Mouse (Mus musculus) forelimb bud, embryonic 11.5 days (tissue): ENCODE measurements around the gene Fam198b.

Experiments
- DNase-seq: peaks from one replicate; pipeline ENCODE4 v3.0.0-alpha.2; 2012; ENCODE audit warnings: low read depth, low spot score

Fam198b gene

DNA sequence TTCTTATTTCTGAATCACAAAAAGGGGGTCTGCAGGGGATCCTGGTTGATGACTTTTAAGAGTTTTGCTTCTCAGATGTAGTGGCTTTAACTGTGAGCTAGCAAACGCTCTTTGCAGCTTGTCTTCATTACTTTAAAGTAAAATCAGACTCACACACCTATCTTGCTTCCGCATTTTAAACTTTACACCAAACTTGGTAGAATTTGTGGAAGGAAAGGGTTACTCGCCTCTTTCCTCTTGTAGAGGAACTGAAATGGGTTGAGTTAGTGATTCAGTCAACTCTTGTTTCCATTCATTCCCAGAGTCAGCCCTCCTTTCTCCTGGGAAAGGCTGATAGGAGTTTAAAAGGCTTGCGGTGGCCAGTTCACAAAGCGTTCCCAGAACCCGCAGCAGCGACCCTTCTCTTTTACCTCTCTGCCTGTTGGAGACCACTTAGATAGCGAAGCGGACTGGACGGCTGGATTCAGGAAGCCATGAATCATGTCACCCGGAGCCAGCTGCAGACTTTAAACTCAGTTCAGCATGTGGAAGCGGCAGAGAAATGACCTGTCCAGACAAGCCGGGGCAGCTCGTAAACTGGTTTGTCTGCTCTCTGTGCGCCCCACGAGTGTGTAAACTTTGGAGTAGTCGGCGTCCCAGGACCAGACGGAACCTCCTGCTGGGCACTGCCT, 1.5 kb downstream of the Fam198b start:
- DNase-seq: peak; percentile 70

DNA sequence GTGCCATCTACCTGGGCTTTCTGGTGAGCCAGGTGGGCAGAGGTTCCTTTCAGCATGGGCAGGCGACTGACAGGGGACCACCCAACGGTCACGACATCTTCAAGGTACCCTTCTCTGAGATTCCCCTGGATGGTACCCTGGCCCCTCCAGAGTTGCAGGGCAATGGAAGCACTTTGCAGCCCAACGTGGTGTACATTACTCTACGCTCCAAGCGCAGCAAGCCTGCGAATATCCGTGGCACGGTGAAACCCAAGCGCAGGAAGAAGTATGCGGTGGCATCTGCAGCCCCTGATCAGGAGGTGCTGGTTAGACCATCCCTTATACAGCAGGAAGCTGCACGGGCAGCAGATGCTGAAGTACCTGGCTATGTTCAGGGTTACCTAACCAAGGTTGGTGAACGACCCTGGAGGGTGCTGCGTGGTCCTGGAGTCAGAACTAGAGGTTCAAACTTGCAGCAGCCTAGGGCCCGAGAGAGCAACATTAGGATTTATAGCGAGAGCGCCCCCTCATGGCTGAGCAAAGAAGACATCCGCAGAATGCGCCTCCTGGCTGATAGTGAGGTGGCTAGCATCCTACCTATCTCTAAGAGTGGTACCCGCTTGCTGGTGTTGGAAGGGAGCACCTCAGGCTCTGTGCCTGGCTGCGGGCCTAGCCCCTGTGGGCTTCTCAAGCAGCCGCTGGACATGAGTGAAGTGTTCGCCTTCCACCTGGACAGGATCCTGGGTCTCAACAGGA, 2.2 kb downstream of the Fam198b start:
- peak; percentile 9 for DNase-seq

DNA sequence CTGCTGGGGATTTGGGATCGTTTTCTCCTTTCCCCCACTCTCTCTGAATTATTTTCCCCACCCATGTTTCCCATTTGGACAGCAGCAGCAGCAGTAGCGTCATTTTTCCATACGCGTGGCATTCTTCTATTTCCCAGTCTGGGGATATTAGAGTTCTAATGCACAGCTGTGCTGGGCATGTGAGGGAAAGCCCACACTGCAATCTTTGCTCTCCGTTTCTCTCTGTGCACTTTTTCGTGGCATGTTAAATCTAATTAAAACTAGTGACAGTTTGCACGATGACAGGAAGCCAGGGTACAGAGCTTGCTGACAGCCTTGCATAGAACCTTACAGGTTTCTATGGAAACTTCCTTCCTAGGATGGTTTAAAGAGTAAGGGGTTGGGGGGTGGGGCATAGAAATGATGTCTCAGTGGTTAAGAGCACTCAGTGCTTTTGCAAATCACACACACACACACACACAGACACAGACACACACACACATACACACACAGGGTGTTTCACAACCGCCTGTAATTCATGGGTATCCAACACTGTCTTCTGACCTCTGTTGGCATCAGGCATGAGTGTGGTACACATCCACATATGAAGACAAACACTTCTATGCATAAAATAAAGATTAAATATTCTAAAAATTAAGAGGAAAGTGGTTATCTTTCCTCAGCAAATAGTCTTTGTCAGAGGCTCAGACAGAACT, 3.0 kb downstream of the Fam198b start:
- DNase-seq: peak; percentile 27

DNA sequence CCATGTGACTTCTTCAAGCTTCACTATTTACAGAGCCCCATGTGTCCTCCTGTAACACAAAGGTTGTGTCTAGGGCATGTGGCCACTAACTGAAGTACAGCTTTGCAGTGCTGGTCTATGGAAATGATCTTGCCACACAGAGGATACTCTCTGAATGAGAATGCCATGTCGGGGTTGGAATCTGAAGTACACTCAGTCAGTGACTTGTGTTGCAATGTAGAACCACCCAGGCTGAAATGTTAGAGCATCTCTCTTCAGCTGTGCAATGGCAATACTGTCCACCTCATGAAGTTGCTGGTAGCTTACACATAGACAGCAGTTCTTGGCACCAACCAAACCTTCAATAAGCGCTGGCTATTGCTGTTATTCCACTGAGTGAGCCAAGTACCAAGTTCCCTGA, 3.6 kb downstream of the Fam198b start:
- no peak for DNase-seq

DNA sequence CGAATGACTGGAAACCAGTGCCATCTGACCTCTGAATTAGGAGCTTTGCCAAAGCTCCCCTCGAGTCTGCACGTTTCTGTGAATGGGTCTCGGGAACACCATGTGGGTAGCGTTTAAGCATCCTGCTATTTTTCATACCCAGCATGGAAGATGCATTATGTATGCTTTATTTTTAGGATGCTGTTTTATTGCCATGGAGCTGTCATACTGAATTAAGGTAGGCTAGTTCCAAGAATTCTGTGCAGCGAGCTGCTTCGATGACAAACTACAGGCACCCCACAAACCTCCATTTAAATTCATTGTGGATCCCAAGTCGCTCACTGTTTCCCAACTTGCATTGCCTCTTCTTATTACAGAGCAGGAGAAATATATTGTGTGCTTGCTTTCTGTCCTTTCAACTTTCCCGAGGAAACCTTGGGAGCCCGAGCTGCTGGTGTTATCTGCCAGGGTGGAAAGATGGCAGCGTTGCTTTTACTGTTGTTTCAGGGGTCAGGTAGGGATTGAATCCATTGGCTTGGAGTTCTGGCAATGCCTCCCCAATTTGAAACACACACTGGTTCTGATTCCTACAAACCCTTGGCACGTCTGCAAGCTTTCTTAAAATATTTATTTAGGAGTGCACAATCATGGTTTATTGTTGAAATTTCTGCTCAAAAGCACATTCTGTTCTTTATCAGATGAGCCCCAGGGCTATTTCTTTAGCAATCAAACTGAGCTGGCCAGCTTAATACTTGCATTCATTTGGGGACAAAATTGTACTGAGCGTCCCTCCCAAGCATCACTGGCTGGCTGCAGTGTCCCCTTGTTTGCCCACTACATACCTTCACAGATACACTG, 13.4 kb downstream of the Fam198b start:
- DNase-seq: no peak

DNA sequence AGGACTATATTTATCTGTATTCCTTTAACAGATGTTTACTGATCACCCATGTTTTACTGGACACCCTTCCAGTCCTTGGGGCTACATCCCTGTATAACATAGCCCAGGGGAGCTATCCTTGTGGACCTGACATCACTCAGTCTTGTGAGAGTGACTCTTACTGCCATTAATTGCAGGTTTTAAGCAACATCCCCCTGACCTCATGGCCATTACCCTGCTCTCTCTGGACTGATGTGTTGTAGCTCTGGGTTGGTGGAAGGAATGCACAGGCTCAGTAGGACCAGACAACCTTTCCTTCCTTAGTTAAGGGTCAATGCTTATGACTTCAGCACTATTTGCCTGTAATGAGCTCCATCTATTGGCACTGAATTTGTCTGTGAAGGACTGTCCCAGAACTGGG, 14.2 kb downstream of the Fam198b start:
- DNase-seq: no peak

DNA sequence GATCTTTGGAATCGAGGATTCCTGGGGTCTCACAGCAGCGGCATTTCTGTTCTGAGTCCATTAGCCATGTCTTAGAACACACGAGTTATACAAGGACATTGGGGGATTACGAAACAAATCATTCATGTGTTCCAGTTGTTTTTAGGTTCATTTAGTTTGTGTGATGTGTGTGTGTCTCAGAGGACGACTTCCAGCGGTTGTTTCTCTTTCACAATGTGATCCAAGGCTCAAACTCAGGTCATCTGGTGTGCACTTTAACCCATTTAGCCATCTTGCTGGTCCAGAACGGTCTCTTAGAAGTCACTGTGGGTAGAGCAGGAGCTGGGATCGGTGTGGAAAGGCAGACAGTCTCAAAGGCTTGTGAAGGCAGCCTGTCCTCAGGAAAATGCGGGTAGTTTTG, 15.6 kb downstream of the Fam198b start:
- DNase-seq: no peak

DNA sequence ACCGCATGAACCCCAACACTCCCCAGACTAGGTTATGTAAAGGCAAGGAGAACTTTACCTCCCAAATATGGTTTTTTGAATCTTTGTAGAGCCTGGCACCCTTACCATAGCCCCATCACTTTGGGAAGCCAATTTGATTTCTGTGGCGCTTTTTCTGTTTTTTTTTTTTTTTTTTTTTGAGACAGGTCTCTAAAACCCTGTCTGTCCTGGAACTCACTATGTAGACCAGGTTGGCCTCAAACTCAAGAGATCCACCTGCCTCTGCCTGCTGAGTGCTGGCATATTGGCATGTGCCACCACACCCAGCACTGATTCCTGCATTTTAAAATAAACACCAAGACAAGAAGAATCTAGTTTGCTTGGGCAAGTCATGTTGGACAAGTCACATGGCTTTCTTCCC, 16.2 kb downstream of the Fam198b start:
- no peak for DNase-seq

DNA sequence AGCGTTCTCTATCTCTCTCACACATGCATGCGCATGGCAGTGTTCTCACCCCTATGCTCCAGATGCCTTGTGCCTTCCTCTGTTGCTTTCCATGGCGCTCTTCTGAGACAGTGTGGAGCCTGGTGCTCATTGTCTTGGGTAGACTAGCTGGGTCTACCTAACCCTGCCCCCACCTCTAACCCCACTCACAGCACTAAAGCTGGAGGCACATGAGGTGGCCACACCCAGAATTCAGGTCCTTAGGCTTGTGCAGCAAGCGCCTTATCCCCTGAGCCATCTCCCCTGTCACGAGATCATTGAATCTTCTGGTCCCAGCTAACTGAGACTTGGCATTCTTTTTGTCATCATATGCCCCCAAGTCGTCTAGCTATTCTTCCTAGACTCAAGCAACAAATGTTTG, 17.0 kb downstream of the Fam198b start:
- no peak for DNase-seq

DNA sequence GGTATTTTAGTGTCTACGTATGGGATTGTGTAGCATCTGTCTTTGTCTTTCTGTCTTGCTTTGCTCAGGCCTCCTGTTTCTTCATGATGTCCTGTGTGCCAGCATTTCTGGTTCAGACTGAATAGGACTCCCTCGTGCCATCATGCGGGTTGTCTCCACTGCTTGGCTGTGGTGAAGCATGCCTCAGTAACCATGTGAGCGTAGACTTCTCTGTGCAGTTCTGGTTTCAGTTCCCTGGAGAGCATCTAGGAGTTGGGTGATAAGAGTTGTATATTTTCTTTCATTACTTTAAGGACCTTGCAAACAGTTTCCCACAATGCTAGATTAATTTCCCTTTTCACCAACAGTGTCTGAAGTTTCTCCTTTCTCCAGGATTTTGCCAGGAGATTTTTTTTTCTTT, 17.4 kb downstream of the Fam198b start:
- DNase-seq: no peak

DNA sequence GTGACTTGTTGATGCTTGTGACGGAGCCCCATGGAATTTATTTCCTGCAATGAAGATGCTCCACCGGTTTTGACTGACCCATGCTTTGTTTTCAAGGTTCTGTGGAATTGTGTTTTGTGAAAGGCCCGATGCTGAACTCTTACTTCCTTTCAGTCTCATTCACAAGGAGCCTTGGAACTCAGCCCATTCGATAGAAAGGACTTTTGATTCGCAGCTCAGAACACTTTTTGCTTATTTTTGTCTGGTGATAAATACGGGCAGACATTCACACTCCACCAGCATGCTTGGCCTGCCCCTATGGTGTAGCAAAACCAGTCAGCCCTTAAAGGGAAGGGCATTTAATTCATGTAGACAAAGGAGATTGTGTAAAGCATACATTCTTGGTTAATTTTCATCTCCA, 19.5 kb downstream of the Fam198b start:
- no peak for DNase-seq

DNA sequence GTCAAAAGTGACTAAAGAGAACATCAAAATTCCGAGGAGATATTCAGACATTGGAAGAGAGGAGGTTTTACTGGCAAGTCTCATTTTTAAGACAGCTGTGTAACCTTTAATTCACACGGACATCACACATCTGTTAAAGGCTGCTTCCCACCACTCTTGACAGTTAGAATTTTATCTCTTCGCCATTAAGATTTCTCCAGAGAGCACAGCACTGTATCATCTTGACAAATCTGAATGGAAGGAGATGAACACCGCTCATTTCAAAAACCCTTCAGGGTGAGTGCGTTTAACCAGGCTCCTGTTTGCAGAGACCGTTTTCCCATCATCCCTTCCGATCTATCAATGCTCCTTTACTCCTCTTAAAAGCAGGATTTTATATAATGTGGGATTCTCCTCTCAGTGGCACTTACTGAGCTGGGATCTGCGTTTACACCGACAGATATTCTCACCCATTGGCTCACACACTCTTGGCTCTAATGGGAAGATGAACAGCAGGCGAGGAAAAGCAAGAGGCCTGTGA, 20.0 kb downstream of the Fam198b start:
- no peak for DNase-seq

DNA sequence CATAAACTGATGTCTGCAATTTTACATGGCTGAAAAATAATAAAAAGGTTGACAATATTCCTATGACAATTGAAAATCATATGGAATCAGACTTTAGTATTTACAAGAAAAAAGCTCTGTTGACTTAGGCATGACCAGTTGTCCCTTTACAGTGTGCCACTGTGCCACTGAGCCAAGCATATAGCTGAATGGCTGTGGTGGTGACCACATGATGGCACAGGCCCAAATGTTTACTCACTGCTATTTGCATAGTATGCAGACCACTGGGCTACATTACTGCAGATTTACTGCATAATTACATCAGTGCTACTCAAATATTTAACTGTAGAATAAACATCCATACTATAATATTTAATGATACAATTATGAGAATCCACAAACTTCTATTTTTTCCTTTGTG, 21.1 kb downstream of the Fam198b start:
- DNase-seq: no peak

DNA sequence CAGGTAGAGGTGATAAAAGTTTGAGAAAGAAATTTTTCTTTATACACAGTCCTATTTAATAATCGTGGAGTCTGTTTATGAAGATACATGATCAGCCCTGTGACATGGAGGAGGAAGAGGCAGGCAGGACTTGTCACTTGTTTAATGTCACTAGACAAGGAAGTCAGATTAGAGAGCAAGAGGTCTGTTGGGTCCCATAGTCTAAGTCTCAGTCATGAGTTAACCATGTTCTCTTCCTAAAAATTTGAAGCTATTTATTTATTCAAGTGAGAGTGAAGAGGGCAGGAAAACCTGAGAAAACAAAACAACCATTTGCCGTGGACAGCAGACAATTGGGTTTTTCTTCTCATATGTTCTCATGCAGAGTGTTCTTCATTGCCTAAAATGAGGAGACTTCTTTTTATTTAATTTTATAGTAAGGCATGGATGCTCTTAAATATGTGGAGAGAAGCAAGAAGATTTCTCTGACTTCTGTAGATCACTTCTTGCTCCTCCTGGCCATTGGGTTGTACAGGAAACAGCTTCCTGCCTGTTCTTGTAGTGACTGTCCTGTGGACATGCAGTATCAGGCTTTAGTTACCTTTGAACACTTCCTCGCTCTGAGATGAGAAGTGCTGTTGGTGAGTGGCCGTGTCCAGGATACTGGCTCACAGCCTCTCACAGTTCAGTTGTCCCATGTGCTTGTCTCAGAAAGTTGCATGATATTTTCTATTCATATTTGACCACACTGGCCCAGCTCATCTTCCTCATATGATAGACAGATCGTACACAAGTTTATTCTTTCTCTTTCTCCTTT, 22.1 kb downstream of the Fam198b start:
- DNase-seq: no peak

DNA sequence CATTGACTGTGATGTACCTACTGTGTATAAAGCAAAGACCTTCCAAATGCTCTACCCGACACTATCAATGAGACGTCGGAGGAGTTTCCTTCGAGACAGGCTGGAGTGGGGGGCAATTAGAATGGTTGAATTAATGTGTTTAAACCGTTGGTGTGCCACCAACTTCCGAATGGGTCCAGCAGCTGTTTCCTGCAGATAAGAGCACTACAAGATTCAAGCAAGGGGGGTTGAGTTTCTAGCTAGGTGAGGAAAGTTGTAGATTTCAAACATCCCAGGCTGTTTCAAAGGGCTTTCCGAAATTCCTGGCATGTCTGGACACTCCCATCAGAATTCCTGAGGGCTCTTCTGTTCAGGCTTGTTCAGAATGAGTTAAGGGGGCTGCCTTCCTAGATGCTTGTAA, 22.9 kb downstream of the Fam198b start:
- peak; percentile 40 for DNase-seq

DNA sequence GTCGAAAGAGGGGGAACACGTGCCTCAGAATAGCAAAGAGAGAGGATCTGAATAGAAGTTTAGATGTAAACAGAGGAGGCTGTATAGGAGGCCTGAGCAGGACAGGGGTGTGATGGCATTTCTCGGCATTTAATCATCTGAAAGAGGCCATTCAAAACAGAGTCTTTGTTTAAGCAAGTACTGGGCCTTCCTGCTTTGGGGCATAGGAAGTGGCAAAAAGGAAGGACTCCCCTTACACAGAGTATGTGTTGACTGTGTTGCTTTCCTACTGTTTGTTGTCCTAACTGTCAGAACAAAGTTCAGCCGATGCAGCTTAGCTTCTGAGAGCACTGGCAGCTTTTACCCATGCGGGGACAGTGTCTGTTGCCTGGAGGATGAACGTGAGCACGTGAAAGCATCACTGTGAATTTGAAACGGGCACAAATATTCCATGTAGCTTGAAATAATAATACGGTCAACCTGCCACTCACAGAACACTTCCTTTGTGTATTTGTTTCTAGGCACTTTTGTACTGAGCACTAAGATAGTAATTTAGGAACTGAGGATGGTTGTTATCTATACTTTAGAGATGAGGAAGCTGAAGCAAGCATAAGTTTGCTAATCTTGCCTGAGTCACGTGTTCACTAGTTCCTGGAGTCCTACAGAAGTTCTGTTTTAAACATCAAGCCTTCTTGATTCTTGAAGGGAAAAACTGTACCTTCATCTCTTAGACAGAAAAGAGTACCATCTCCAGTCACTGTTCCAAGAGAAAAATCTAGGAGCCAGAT, 26.2 kb downstream of the Fam198b start:
- DNase-seq: no peak

DNA sequence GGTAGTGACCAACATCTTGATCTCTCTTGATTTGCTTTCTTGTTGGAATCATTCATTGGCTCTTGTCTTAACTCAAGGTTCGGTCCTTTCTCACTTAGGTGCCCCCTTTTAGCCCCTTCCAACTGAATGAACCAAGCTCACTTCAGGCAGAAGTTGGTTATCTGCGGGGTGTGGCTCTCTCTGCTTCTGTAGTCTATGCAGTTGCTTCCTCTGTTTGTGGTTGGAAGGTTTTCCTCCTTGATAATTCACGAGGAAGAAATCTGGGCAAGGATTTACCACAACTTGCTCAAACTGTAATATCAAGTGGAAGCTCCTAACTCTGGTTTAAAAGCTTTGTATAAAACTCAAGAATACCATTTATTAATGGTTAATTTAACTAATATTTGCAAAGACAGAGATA, 26.8 kb downstream of the Fam198b start:
- no peak for DNase-seq

DNA sequence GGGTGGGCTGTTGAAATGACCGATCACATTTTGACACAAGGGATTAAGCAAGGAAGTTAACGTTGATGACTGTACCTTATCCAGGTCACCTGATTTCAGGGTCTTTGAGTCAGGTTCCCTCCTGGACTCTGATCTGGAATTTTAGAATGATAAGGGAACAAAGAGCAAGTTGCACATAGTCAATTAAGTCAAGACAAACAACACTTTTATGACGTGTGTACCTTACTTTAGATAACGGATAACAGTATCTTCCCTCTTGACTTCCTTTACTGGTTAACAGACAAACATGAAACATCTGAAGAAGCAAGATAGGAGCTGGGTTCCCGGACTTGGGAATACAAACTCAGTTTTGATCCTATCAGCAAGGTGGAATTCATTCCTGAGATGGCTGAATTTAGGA, 29.7 kb downstream of the Fam198b start:
- DNase-seq: no peak

DNA sequence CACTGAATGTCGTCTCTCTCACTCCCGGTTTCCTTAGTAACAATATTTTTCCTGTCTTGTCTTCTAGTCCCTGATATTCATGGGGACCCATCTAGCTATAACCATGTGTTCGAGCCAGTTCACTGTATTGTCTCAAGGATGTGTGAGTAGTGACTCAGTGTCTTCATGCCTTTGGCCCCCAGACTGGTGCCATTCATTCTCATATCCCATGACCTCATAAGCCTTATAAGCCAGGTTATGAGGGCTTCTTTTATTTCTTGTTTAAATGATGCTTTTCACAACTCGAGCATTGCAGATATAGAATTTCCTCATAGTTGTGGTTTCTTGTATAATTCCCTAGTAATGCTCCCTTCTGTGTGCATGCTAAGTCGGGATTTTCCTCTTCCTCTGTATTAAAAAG, 31.9 kb downstream of the Fam198b start:
- DNase-seq: no peak

DNA sequence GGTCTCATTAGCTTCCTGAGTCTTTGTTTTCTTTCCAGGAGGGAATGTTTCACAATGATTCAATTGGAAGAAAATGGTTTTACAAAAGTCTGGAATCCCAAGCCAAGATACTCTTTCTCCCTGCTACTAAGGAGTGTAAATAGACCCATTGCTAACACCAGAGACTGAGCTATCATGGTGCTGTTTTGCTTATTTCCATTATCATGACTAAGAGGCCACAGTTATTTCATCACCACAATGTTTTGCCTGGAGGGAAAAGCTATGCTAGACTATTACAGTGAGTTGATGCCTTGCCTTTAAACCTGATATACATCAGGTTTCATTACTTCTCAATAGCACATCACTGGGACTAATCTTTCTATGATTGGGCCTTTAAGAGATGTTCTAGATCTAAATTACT, 34.4 kb downstream of the Fam198b start:
- no peak for DNase-seq
